Mouse (Mus musculus) retina, embryonic 14.5 days (tissue): ENCODE results near the gene Sema6d.

Source experiments
- DNase-seq: peaks from one replicate; pipeline ENCODE4 v3.0.0-alpha.2; 2015; ENCODE audit warnings: low spot score

The Sema6d gene

DNA sequence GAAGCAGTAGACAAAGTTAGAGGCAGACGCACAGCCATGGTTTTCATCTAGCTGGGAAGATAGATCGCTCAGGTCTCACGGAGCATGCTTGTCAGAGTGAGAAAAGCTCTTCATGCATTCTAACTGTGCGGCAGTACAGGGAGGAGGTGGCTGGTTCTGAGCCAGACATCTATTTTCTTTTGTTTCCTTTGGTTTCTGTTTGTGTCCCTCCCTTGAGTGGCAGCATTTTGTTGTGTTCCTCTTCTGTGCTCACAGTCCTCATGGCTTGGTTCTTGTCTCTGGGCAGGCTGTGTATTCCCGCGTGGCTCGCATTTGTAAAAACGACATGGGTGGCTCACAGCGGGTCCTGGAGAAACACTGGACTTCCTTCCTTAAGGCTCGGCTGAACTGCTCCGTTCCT lies 567.6 kb downstream of the Sema6d start:
- DNase-seq = no peak

DNA sequence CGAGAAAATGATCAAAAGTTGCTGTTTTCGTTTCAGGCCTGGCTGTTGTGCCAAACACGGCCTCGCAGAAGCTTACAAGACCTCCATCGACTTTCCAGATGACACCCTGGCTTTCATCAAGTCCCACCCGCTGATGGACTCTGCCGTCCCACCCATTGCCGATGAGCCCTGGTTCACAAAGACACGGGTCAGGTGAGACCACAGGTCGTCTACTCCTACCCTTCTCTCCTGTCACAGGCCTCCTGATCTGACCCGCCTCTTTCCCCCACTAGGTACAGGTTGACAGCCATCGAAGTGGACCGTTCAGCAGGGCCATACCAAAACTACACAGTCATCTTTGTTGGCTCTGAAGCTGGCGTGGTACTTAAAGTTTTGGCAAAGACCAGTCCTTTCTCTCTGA lies 568.6 kb downstream of the Sema6d start:
- DNase-seq = no peak

DNA sequence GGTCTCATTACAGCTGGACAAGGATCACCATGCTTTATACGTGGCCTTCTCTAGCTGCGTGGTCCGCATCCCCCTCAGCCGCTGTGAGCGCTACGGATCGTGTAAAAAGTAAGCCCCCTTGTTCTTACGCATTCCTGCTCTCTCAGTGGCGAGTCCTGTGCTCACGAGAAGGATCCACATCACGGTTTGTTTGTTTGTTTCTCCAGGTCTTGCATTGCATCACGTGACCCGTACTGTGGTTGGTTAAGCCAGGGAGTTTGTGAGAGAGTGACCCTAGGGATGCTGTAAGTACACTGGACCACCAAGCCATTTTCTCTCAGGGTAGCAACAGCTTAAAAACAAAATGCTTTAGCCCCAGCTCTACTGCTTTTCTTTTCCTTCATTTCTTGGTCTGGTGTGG lies 569.8 kb downstream of the Sema6d start:
- DNase-seq = no peak

DNA sequence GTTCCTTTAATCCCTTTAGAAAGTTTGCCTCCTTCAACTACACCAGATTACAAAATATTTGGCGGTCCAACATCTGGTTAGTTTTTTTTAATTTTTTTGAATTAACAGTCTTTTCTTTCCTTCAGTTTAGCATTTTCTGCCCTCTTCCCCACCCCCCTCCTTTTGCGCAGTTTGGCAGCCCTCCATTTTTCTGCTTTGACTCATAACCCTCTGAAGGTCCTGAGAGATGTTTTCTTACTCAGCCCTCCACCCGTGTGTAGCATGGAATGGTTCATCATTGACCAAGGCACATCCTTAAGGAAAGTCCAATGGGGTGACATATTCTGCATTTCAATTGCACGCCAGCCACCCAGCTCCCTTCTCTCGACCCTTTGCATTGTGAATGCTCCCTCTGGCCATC lies 570.9 kb downstream of the Sema6d start:
- no peak for DNase-seq

DNA sequence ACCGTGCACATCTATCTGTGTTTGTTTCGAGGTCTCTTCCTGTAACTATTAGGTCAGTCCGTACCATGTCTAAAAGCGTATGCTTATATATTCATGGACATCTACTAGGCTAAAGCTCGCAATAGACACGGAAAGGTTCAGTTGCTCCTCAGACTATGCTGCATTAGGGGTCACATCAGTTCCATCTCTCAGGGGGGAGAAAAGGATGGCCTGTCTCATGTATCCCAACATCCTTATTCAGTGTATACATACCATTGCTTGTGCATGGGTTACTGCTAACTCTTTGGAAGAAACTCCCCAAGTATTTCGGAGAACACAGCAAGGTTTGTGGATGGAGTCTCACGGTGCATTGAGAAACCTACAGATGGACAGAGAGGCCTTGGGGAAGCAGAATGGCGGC lies 571.5 kb downstream of the Sema6d start:
- no peak for DNase-seq

DNA sequence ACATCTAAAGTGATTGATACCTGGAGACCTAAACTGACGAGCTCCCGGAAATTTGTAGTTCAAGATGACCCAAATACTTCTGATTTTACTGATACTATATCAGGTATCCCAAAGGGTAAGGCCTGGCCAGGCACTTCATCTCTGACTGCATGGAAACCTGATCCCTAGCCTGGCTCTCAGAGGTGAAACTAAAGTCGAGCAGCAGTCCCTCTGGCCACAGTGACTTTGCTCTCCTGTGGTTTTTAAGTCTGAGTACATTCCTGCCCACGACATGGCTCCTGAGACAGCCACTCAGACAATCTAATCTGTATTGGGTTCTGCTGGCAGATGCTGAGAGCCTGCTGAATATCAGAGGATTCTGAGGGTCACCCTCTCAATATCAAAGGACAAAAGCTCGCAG lies 572.5 kb downstream of the Sema6d start:
- no peak for DNase-seq

DNA sequence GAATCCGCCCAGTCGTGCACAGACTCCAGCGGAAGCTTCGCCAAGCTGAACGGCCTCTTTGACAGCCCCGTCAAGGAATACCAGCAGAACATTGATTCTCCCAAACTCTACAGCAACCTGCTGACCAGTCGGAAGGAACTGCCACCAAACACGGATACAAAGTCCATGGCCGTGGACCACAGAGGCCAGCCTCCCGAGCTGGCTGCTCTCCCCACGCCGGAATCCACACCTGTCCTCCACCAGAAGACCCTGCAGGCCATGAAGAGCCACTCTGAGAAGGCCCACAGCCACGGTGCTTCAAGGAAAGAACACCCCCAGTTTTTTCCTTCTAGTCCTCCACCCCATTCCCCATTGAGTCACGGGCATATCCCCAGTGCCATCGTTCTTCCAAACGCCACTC lies 574.4 kb downstream of the Sema6d start:
- DNase-seq = no peak

DNA sequence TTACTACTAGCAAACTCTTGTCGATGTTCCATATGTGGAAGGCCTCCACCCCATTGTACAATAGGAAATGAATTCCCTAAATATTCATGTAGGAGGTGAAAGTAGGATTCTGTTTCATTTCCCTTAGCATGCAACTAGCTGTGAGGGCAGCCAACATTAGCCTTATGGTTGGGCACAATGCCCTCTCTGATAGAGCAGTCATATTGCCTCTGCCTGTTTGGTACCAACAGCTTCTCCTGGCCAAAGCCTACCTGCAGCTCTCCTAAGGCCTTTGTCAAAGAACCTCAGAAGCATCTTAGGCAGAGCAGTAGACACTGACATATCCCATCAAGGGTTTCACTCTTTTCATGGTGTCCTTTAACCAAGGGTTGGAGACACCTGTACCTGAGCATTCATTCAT lies 578.7 kb downstream of the Sema6d start:
- DNase-seq = no peak

DNA sequence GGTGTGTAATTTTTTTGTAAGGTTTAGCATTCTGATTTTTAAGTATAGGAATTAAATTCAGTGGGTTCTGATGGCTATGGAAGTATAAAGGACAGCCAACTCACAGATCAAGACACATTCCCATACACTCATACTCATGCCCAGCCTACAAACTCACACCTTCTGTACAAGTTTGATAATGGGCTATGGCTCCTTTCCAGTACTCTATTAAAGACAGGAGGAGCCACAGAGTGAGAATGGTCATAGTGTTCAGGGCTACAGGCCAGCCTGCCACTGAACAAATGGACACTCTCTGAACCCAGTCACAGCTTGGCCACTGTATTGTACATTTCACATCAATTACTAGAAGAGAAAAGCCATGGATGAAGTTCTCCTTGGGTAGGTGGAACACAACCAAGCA lies 583.3 kb downstream of the Sema6d start:
- DNase-seq = no peak

DNA sequence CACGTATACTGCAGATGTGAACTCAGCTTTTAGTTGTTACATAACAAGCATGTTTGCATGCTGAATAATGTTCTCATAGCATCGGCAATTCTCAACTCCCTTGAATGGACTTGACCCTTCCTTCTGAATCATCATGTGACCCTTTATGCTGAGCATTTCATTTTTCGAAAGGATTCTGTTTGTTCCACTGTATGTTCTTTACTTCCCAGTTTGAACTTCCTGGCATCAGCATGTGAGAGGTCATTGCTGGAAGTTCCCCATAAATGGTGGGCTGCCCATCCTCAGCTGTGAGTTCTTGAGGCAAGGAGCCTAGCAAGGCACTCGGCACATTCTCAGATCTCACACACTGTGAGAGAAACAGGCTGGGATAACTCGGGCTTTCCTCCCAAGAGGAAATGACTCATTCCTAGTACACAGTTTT lies 594.7 kb downstream of the Sema6d start:
- DNase-seq = no peak

DNA sequence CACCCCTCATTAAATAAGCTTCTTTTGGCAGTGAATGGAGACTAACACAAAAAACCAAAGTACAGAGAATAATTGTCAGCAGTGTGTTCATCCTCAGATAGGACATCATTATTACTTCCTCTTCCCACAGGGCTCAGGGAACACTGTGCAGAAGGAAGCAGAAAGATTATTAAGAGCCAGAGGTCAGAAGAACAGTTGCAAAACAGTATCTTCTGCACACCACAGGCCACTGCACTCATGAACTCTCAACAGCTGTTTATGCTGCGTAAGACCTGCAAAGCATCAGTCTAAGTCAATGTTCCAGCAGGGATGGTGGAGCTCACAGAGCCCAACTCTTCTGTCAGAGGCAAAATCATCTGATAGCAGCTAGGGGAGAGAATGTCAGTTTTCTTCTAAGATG lies 600.6 kb downstream of the Sema6d start:
- no peak for DNase-seq

DNA sequence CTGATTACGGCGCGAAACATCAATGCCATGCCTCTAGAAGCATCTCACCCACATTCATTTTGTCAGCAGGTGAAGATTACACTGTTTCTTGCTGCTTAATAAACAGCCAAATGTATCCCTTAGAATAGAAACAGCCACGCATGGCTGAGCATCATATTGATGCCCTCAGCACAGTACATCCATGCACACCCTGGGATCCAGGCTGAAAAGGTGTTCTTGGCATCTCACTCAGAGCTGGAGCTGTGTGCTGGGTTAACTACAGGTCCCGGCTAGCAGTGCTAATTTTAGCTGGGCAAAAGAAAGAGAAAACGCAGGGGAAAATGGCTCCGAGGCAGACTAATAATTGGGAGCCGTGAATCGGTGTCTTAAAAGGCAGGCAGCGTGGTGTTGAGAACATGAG lies 612.9 kb downstream of the Sema6d start:
- no peak for DNase-seq

DNA sequence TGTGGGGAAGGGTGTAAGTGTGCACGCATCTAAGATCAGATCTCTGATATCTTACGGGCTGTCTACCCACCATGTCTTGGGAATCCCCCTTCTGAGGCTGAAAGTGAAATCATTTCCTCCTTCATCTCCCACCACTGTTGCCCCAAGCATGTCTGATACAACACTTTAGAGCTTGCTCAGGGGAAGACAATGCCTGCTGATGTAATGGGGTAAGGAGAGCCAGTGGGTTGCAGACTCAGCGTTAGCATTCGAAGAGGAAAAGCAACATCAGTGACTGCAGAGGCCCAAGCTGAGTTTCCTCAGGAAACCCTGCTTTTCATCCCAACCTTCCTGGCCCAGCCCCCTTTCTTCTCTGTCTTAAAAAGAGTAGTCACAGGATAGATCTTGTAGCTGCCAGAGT lies 615.2 kb downstream of the Sema6d start:
- DNase-seq = no peak

DNA sequence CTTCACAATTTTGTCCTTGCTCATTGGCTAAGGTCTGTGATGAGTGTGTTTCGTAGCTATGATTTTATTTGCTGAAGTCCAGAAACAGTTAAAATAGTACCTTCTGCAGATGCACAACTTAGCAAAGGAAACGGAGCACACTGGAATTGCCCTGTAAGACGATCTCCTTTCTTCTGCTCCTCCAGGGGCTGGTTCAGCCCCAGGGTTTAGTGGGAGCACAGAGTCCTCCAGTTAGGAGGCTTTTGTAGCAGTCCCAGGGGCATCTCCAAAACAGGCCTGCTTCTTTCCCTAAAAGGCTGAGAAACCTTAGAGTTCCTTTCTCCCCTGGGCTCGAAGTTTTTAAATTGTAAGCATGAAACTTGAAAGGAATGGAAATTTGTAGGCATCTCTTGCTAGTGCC lies 616.0 kb downstream of the Sema6d start:
- DNase-seq = no peak

DNA sequence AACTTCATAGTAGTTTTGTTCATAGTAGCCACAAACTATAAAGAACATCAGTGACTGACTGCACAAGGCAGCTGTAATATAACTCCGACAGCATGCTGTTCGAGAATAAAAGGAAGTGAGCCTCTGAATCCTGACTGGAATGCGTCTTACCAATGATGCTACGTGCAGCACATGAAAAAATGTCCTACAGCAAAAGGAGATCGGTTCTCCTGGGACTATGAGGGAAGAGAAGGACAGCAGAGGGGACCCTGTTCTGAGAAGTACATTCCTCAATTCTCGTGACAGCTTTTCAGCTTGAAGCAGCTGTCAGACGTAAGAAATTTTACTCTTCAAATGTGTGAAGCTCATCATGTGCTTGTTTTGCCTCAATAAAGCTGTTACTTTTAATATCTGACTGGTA lies 617.1 kb downstream of the Sema6d start:
- DNase-seq = no peak
